Mouse (Mus musculus): ENCODE data around the gene Cacnb4. TPM values are rescaled to one million over a fixed set of nuclear protein-coding genes. Genes with fewer than 3 reads are reported as not detected.

The Cacnb4 gene
- polyA plus RNA-seq (2017; shearing (Covaris generic)) = under 1 TPM; 0.13 to 0.35 TPM

GRCm38 (mm10) chr2:52676023-52676912 is at the start of gene Cacnb4:
Cacnb4 (minus strand) TSS chr2:52676831.

GRCm38 (mm10) chr2:52424747-52425522 is 251.7 kb downstream of the Cacnb4 start, which contains the start of gene Arl5a:
Arl5a (minus strand) TSS chr2:52424901.

GRCm38 (mm10) chr2:52378448-52378804 is 298.2 kb downstream of the Cacnb4 start, which contains the start of gene Neb:
Neb (minus strand) TSS chr2:52378474.

Other genes starting within 250 kb of the Cacnb4 start
- 10 to 100 TPM; 27.6 to 39.5 TPM for gene Stam2, start 65.5 kb upstream of the Cacnb4 start, polyA plus RNA-seq (2017; shearing (Covaris generic))
- under 1 TPM in 1 of 2 experiments, not detected in 1; 0.48 TPM for gene Fmnl2, start 181.0 kb upstream of the Cacnb4 start, polyA plus RNA-seq (2017; shearing (Covaris generic))

All from inflammation-experienced regulatory T-cells (primary cell).